Mouse (Mus musculus) fat pad, adult 2 months (tissue): ENCODE data around the gene Rbfox3.

ENCODE experiments used
- DNase-seq: peaks from one replicate; pipeline ENCODE4 v3.0.0-alpha.2; 2011; ENCODE audit warnings: low read depth, low spot score; ENCODE audit errors: extremely low read depth

Gene Rbfox3

GRCm38 (mm10) chr11:118609236-118610000, 302.0 kb downstream of the Rbfox3 start:
- no peak for DNase-seq

GRCm38 (mm10) chr11:118607927-118608326, 303.5 kb downstream of the Rbfox3 start:
- no peak for DNase-seq

- DNase-seq = no peak
Observed at GRCm38 (mm10) chr11:118605570-118605969, 305.8 kb downstream of the Rbfox3 start.

- no peak for DNase-seq
Observed at GRCm38 (mm10) chr11:118604206-118604605, 307.2 kb downstream of the Rbfox3 start.

GRCm38 (mm10) chr11:118603126-118603525, 308.3 kb downstream of the Rbfox3 start:
- no peak for DNase-seq

GRCm38 (mm10) chr11:118601484-118601883, 309.9 kb downstream of the Rbfox3 start:
- no peak for DNase-seq

GRCm38 (mm10) chr11:118600168-118600567, 311.2 kb downstream of the Rbfox3 start:
- no peak for DNase-seq

GRCm38 (mm10) chr11:118598726-118599125, 312.7 kb downstream of the Rbfox3 start:
- DNase-seq = no peak

GRCm38 (mm10) chr11:118584826-118585225, 326.6 kb downstream of the Rbfox3 start:
- DNase-seq = peak; percentile 5

- no peak for DNase-seq
Observed at GRCm38 (mm10) chr11:118583989-118584388, 327.4 kb downstream of the Rbfox3 start.

- no peak for DNase-seq
Observed at GRCm38 (mm10) chr11:118583573-118583972, 327.8 kb downstream of the Rbfox3 start.

GRCm38 (mm10) chr11:118581019-118581418, 330.4 kb downstream of the Rbfox3 start:
- DNase-seq = no peak

- DNase-seq = no peak
Observed at GRCm38 (mm10) chr11:118579622-118580021, 331.8 kb downstream of the Rbfox3 start.

- DNase-seq = no peak
Observed at GRCm38 (mm10) chr11:118577271-118577670, 334.1 kb downstream of the Rbfox3 start.

GRCm38 (mm10) chr11:118576611-118577010, 334.8 kb downstream of the Rbfox3 start:
- no peak for DNase-seq

- DNase-seq = no peak
Observed at GRCm38 (mm10) chr11:118574418-118574817, 337.0 kb downstream of the Rbfox3 start.

- DNase-seq = no peak
Observed at GRCm38 (mm10) chr11:118573569-118573968, 337.8 kb downstream of the Rbfox3 start.

- DNase-seq = no peak
Observed at GRCm38 (mm10) chr11:118573000-118573399, 338.4 kb downstream of the Rbfox3 start.

- DNase-seq = no peak
Observed at GRCm38 (mm10) chr11:118570164-118570563, 341.2 kb downstream of the Rbfox3 start.

GRCm38 (mm10) chr11:118569571-118570062, 341.8 kb downstream of the Rbfox3 start:
- DNase-seq = no peak

GRCm38 (mm10) chr11:118563877-118564276, 347.5 kb downstream of the Rbfox3 start:
- no peak for DNase-seq

GRCm38 (mm10) chr11:118562847-118563246, 348.6 kb downstream of the Rbfox3 start:
- DNase-seq = no peak

- no peak for DNase-seq
Observed at GRCm38 (mm10) chr11:118558193-118558592, 353.2 kb downstream of the Rbfox3 start.
